Mouse (Mus musculus): Measurements from ENCODE around the gene Layn.

DNA sequence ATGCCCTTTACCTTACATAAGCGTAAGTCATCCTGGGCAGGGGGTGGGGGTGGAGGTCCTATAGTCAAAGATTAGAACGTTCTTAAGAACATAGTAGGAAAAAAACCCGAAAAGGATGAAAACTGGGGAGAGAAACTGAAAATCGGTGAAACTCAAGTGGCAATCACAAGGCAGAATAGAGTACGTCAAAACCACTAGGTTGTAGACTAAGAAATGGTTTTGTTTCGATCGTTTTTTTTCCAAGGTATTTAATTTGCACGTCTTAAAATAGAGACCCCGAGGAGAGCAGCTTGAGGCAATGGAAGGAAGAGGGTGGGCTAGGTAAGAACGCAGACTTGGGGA lies 69.2 kb downstream of the Layn start:
- TF ChIP-seq GATA1 (IDR thresholded peaks at IDR 0.05; ENCODE audit: low read length): no peak
- no peak for TF ChIP-seq TAL1 (IDR thresholded peaks at IDR 0.05; ENCODE audit: low read length)

Data from erythroblast, embryonic 14.5 days (primary cell).